Mouse (Mus musculus) MN1 (cell line): Measurements from ENCODE around the gene Tdrkh.

Source experiments
- DNase-seq: peaks from one replicate; pipeline ENCODE4 v3.0.0-alpha.2; 2016; ENCODE audit warnings: low spot score

The Tdrkh gene

GRCm38 (mm10) chr3:94389420-94389819 lies 23.7 kb upstream of the Tdrkh start:
- DNase-seq = no peak

GRCm38 (mm10) chr3:94391001-94391400 lies 22.1 kb upstream of the Tdrkh start:
- no peak for DNase-seq

GRCm38 (mm10) chr3:94392128-94392527 lies 20.9 kb upstream of the Tdrkh start:
- DNase-seq = no peak

- DNase-seq = no peak
These were observed 20.0 kb upstream of the Tdrkh start for GRCm38 (mm10) chr3:94393049-94393448.

GRCm38 (mm10) chr3:94396336-94396735 lies 16.7 kb upstream of the Tdrkh start:
- no peak for DNase-seq

- DNase-seq = no peak
These were observed 16.2 kb upstream of the Tdrkh start for GRCm38 (mm10) chr3:94396851-94397250.

GRCm38 (mm10) chr3:94398217-94398616 lies 14.9 kb upstream of the Tdrkh start, which contains the start of gene Lingo4:
Gene Lingo4 (plus strand): TSS chr3:94398517.
- no peak for DNase-seq

- DNase-seq = peak; percentile 33
These were observed 14.1 kb upstream of the Tdrkh start for GRCm38 (mm10) chr3:94398943-94399481.

GRCm38 (mm10) chr3:94399663-94400310 lies 13.3 kb upstream of the Tdrkh start:
- no peak for DNase-seq

- no peak for DNase-seq
These were observed 10.6 kb upstream of the Tdrkh start for GRCm38 (mm10) chr3:94402451-94402850.

GRCm38 (mm10) chr3:94404366-94405054 lies 8.6 kb upstream of the Tdrkh start:
- no peak for DNase-seq

- DNase-seq = no peak
These were observed 7.5 kb upstream of the Tdrkh start for GRCm38 (mm10) chr3:94405561-94405960.

GRCm38 (mm10) chr3:94412530-94412929 lies 543 bp upstream of the Tdrkh start:
- peak; percentile 70 for DNase-seq

GRCm38 (mm10) chr3:94430980-94431379 lies 17.9 kb downstream of the Tdrkh start:
- DNase-seq = no peak

GRCm38 (mm10) chr3:94434305-94434704 lies 21.2 kb downstream of the Tdrkh start:
- no peak for DNase-seq

- DNase-seq = no peak
These were observed 23.3 kb downstream of the Tdrkh start for GRCm38 (mm10) chr3:94436420-94436819.

- DNase-seq = peak; percentile 66
These were observed 28.1 kb downstream of the Tdrkh start for GRCm38 (mm10) chr3:94441182-94441581.

GRCm38 (mm10) chr3:94442951-94443596 lies 30.0 kb downstream of the Tdrkh start, which contains the start of gene Mrpl9:
Gene Mrpl9 (plus strand): TSS chr3:94443318.
- DNase-seq = peak; percentile 96

- DNase-seq = no peak
These were observed 30.5 kb downstream of the Tdrkh start, which contains the start of gene Oaz3 for GRCm38 (mm10) chr3:94443597-94443964. Gene Oaz3 (minus strand): TSS chr3:94443915.

- DNase-seq = no peak
These were observed 36.3 kb downstream of the Tdrkh start for GRCm38 (mm10) chr3:94449377-94449776.

- DNase-seq = peak; percentile 97
These were observed 43.5 kb downstream of the Tdrkh start for GRCm38 (mm10) chr3:94456529-94457000.

- no peak for DNase-seq
These were observed 44.0 kb downstream of the Tdrkh start for GRCm38 (mm10) chr3:94457055-94457454.

GRCm38 (mm10) chr3:94459834-94460233 lies 46.8 kb downstream of the Tdrkh start:
- DNase-seq = no peak
